Comparison of ENCODE assay signal across 8 mouse cellular contexts in the genomic region with DNA sequence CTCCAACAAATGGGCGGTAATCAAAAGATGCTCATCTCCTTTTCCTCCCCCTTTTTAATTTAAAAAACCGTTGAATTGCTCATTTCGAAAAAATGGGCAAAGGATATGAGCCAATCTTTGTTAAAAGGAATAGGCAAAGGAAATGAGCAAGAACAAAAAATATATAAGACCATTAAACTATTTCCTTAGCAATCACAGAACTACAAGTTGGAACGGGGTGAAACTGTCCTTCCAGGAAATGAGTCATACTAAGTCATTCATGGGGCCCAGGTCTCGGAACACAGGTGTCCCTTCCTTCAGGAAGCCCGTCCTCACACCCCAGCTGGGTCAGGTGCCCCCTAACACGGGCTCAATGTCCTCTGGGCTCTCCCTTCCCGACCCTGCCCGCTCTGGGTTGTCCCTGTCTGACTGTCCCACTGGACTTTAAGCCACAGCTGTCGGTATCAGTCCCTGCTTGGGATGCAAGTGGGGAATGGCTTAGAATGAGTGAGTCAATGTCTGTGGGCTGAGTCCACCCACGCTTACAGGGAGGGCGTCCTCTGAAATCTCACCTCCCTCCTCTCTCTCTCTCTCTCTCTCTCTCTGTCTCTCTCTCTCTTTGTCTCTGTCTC. TPM values are rescaled to one million over a fixed set of nuclear protein-coding genes. Genes with fewer than 3 reads are reported as not detected.
A peak's percentile ranks its signal among the peaks of the same experiment; 100 is the strongest.
DNase-seq lines count a peak whose midpoint lies in the region; ATAC-seq and TF ChIP-seq lines count a peak whose summit lies in the region.

A gene (plus strand): TSS at position 542 of the 611 bp plus-strand sequence.

- no peak for TF ChIP-seq POLR2A in cortical plate, adult 2 months (IDR thresholded peaks at IDR 0.05; ENCODE audit: extremely low read depth, insufficient read depth, low read length)

- no peak for ATAC-seq in heart, embryonic 11.5 days (replicated peaks; ENCODE audit: insufficient number of reproducible peaks, low FRiP score, low TSS enrichment)
- ATAC-seq in midbrain, embryonic 16.5 days = peak; percentile 13; the same call in 1 of the 2 replicates

- H3K4me1 ChIP-seq in cortical plate, adult 2 months (ENCODE audit: control insufficient read depth, insufficient read depth, low read length) = peaks cover 5% of the 10 kb centered on the region
- H3K4me1 ChIP-seq in heart, embryonic 11.5 days (ENCODE audit: control insufficient read depth, insufficient read depth, low read length) = peaks cover 25% of the 10 kb centered on the region
- H3K4me1 ChIP-seq in midbrain, embryonic 16.5 days (ENCODE audit: control insufficient read depth, insufficient read depth, low read length) = peaks cover 24% of the 10 kb centered on the region

- H3K36me3 ChIP-seq in heart, embryonic 11.5 days (ENCODE audit: control insufficient read depth, insufficient read depth, low read length) = 0 out of 2 replicates have a peak, but pooled peaks cover 5% of the 10 kb centered on the region
- 0 out of 2 replicates have a peak, but pooled peaks cover 2% of the 10 kb centered on the region for H3K36me3 ChIP-seq in midbrain, embryonic 16.5 days (ENCODE audit: control insufficient read depth, insufficient read depth, low read length)

- H3K27me3 ChIP-seq in heart, embryonic 11.5 days (ENCODE audit: control insufficient read depth, insufficient read depth, low read length) = peaks cover 3% of the 10 kb centered on the region; the same call in 1 of the 2 replicates
- H3K27me3 ChIP-seq in midbrain, embryonic 16.5 days (ENCODE audit: control insufficient read depth, insufficient read depth, low read depth, low read length) = peaks cover 9% of the 10 kb centered on the region

- DNase-seq in cerebellum, adult 8-10 months = peak; percentile 43
- DNase-seq in cerebellum, adult 11 months = no peak
- DNase-seq in 3T3-L1 (ENCODE audit: low read depth, low spot score) = peak; percentile 48
- DNase-seq in layer of hippocampus, postnatal 36 days = no peak
- DNase-seq in urinary bladder, adult 18-20 months (ENCODE audit: low spot score in 2 of 2) = no peak

- WGBS in heart, embryonic 11.5 days (ENCODE audit: insufficient replicate concordance) = 25% methylated on average over 12 of the region's 12 CpGs
- 28% methylated on average over 12 of the region's 12 CpGs for WGBS in midbrain, embryonic 16.5 days

- no peak for TF ChIP-seq CTCF in cortical plate, adult 2 months (IDR thresholded peaks at IDR 0.05; ENCODE audit: extremely low read depth, insufficient read depth, low read length)

- H3K4me3 ChIP-seq in cortical plate, adult 2 months (ENCODE audit: insufficient read depth, low read length) = peak within 1 kb of the TSS; percentile 61
- peak within 1 kb of the TSS; percentile 70 for H3K4me3 ChIP-seq in heart, embryonic 11.5 days (ENCODE audit: low read depth, low read length)
- peak within 1 kb of the TSS; percentile 67 for H3K4me3 ChIP-seq in midbrain, embryonic 16.5 days (ENCODE audit: low read depth, low read length)

- no peaks in the 10 kb centered on the region for H3K9me3 ChIP-seq in heart, embryonic 11.5 days (replicated peaks; ENCODE audit: control insufficient read depth, low read length)
- no peaks in the 10 kb centered on the region for H3K9me3 ChIP-seq in midbrain, embryonic 16.5 days (replicated peaks; ENCODE audit: control insufficient read depth, low read length, poor library complexity, severe bottlenecking)

- H3K4me2 ChIP-seq in heart, embryonic 11.5 days = peak within 1 kb of the TSS; percentile 87
- H3K4me2 ChIP-seq in midbrain, embryonic 16.5 days (ENCODE audit: low read length) = peak within 1 kb of the TSS; percentile 93

- H3K27ac ChIP-seq in cortical plate, adult 2 months (ENCODE audit: insufficient read depth, low read length) = peak within 1 kb of the TSS; percentile 67
- H3K27ac ChIP-seq in heart, embryonic 11.5 days (ENCODE audit: low read depth, low read length) = peak within 1 kb of the TSS; percentile 71
- peak within 1 kb of the TSS; percentile 78 for H3K27ac ChIP-seq in midbrain, embryonic 16.5 days (ENCODE audit: low read length)

- H3K9ac ChIP-seq in heart, embryonic 11.5 days (ENCODE audit: low read depth, low read length) = peak within 1 kb of the TSS; percentile 76
- H3K9ac ChIP-seq in midbrain, embryonic 16.5 days (ENCODE audit: low read depth, low read length) = peak within 1 kb of the TSS; percentile 74

RNA-seq across cellular contexts. Expression of the gene that starts here (rescaled TPM):
- 53.8 and 59.1 TPM in 2 replicates for polyA plus RNA-seq in cortical plate, adult 2 months (2012; rRNA removed)
- polyA plus RNA-seq in heart, embryonic 11.5 days (2014; fragmentation: Nextera tagmentation; extraction: Ambion mirVana) = 72.5 and 74.5 TPM in 2 replicates
- 10 to 100 TPM; 44.4 to 53.4 TPM for total RNA-seq in layer of hippocampus, postnatal 36 days (2021)
- polyA plus RNA-seq in midbrain, embryonic 16.5 days (2015; fragmentation: Nextera tagmentation; extraction: Ambion mirVana) = 80.1 and 82.4 TPM in 2 replicates

Comparison
In these comparisons a context has a peak if more than half of its experiments do, and no peak if none do; other contexts are left out.
1. DNase-seq: peak in cerebellum, adult 8-10 months (single experiment) and 3T3-L1 (single experiment); none in cerebellum, adult 11 months (single experiment), layer of hippocampus, postnatal 36 days (0 of 2) and urinary bladder, adult 18-20 months (0 of 2).
2. Peak in every context shown above with its lines, with median percentiles within 50 percentile points of each other: H3K27ac ChIP-seq and H3K4me3 ChIP-seq.